Mouse (Mus musculus): Measurements from ENCODE around the gene Ccl12. TPM values are rescaled to one million over a fixed set of nuclear protein-coding genes. Genes with fewer than 3 reads are reported as not detected.

The Ccl12 gene
- not detected for total RNA-seq (2021)

DNA sequence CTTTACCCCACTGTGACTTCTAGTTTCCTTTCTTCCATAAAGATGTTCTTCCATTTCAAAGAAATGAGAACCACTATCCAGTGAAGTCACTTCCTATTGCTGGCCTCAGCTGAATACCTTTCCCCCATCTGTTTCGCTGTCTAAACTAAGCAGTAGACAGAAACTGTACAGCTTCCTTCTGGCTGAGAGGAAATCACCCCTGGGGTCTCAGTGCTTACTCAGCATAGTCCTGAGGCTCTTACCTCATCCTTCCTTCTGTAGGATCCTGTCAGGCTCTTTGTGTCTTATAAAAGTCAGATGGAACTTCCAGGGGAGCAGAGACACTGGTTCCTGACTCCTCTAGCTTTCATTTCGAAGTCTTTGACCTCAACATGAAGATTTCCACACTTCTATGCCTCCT is at the start of gene Ccl12:
Ccl12 (plus strand) TSS at position 317 of the 400 bp plus-strand sequence.
- no peak for DNase-seq (ENCODE audit: low spot score in 2 of 2)
- intact Hi-C loops (cut with DNase I): no loop called here

GRCm38 (mm10) chr11:82053849-82054248 is 47.8 kb upstream of the Ccl12 start:
- intact Hi-C loops (cut with DNase I): no loop called here
- DNase-seq (ENCODE audit: low spot score in 2 of 2): no peak

DNA sequence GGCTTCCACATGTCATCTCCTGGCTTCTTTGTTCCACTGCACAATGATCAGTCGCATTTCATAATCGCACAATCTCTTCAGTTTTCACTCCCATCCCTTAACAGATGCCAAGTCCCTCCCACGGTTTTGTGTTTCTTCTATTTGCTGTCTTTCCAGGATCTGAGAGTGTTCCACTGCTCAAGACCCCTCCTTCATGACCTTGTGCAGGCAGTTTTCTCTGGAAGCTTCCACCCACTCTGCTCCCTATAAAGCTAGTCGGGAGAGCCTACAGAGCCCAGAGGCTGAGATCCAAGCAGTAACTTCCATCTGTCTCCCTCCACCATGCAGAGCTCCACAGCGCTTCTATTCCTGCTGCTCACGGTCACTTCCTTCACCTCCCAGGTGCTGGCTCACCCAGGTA is 44.0 kb upstream of the Ccl12 start, which contains the start of gene Ccl11:
Ccl11 (plus strand) TSS at position 178 of the 400 bp plus-strand sequence.
- peak; percentile 24 to 67 for DNase-seq (ENCODE audit: low spot score in 2 of 2)
- intact Hi-C loops (cut with DNase I): no loop called here

DNA sequence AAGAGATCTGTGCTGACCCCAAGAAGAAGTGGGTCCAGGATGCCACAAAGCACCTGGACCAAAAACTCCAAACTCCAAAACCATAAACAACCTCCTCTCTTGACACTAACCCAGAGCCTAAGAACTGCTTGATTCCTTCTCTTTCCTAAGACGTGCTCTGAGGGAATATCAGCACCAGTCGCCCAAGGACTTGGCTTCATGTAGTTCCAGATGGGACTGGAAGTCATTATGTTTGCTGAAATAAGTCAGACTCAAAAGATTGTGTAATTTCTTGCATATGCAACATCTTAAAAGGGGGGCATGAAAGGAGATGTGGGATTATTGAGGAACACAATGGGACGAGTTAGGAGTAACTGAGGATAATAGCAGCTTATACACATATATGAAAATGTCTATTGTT is 39.4 kb upstream of the Ccl12 start:
- intact Hi-C loops (cut with DNase I): no loop called here
- no peak for DNase-seq (ENCODE audit: low spot score in 2 of 2)

GRCm38 (mm10) chr11:82063454-82063853 is 38.2 kb upstream of the Ccl12 start:
- intact Hi-C loops (cut with DNase I): no loop called here
- no peak for DNase-seq (ENCODE audit: low spot score in 2 of 2)

- intact Hi-C loops (cut with DNase I): loop anchor here (5.0 kb wide), 1 partner anchor 65 kb away; no protein-coding TSS in a partner anchor
- no peak for DNase-seq (ENCODE audit: low spot score in 2 of 2)
These were observed 34.6 kb upstream of the Ccl12 start for GRCm38 (mm10) chr11:82066953-82067571.

DNA sequence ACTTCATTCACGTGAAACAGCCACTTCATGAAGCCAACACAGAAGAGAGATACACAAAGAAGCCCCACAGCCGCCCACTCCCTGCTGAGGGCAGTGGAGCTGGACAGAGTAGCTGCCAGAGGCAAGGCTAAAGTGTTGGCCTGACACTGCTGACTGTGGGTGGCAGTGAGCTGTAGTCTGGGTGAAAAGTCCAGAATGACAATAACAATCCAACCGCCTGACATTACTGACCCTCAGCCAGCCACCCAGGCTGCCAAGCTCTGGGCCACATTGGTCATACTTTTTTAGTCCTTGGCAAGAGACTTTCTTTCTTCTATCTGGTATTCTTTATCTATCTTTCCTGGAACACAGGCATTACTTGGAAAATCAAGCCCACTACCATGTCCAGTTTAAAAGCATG is 30.6 kb upstream of the Ccl12 start:
- no peak for DNase-seq (ENCODE audit: low spot score in 2 of 2)
- intact Hi-C loops (cut with DNase I): no loop called here

GRCm38 (mm10) chr11:82072374-82072773 is 29.3 kb upstream of the Ccl12 start:
- intact Hi-C loops (cut with DNase I): no loop called here
- no peak for DNase-seq (ENCODE audit: low spot score in 2 of 2)

- no peak for DNase-seq (ENCODE audit: low spot score in 2 of 2)
- intact Hi-C loops (cut with DNase I): no loop called here
These were observed 28.7 kb upstream of the Ccl12 start for GRCm38 (mm10) chr11:82072984-82073383.

- no peak for DNase-seq (ENCODE audit: low spot score in 2 of 2)
- intact Hi-C loops (cut with DNase I): no loop called here
These were observed 28.0 kb upstream of the Ccl12 start for GRCm38 (mm10) chr11:82073686-82074085.

- intact Hi-C loops (cut with DNase I): no loop called here
- DNase-seq (ENCODE audit: low spot score in 2 of 2): no peak
These were observed 24.6 kb upstream of the Ccl12 start for GRCm38 (mm10) chr11:82077031-82077430.

GRCm38 (mm10) chr11:82078136-82078730 is 23.4 kb upstream of the Ccl12 start:
- DNase-seq (ENCODE audit: low spot score in 2 of 2): no peak
- intact Hi-C loops (cut with DNase I): no loop called here

DNA sequence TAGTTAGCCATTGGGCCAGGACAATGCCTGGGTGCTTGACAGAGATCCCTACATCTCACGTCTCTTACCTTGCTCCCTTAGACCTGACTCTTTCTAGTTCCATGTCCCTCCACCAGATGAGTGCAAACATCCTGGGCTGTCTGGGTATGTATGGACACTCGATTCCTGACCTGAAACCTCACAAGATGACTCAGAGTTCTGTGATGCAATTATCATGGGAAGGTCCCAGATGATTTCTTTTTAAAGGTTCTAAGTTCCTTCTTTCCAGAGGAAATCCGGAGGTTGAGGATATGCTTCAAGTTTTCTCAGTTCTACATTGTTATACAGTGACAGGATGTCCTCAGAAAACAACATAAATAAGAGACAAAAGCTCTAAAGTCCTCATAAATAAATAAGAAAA is 20.8 kb upstream of the Ccl12 start:
- intact Hi-C loops (cut with DNase I): no loop called here
- DNase-seq (ENCODE audit: low spot score in 2 of 2): no peak

GRCm38 (mm10) chr11:82084360-82084759 is 17.3 kb upstream of the Ccl12 start:
- intact Hi-C loops (cut with DNase I): no loop called here
- DNase-seq (ENCODE audit: low spot score in 2 of 2): no peak

DNA sequence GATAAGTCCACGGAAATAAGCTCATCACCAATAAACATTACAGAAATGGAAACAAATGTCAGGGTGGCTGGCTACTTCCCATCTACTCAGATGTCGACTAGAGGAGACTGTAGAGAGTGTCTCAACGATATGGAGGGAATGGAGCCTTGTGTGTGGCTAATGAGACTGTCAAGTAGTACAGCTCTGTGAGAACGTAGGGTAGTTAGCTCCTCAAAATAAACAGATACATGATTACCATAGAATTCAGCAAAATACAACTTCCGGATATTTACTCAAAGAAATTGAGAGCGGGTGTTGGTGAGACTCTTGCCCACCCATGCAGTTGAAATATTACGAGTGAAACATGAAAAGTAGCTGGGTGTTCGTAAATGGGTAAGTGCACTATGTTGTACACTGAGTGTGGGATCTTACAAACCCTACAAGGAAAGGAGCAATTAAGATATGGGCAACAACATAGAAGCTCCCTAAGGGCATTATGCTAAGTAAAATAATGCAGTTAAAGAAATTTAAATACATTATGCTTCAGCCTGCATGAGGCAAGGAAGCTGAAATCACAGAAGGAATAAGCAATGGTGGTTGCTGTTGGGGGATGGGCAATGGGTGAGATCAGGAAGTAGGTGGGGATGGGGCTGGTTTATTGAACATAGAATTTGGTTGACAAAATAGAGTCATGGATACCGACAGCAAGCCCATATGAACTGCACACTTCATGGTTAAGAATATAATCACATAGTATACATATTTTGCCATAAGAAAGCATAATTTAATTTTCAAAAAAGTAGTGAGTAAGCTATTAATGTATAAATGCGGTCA is 1.9 kb upstream of the Ccl12 start:
- no peak for DNase-seq (ENCODE audit: low spot score in 2 of 2)
- intact Hi-C loops (cut with DNase I): no loop called here

DNA sequence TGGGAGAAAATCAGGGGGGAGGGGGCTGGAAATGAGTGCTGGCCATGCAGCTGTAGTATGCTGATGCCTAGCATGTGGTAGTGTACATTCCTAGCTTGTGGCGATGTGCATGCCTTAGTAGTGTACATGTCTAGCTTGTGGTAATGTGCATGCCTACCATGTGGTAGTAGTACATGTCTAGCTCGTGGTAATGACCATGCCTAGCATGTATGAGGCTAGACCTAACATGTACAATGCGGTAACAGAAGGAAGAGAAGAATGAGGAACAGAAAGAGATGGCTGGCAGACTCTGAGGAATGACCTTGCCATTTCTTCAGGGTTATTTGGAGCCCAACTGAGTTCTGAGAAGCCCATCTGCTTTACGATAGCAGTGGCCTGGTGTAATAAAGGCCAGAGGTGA is 558 bp upstream of the Ccl12 start:
- intact Hi-C loops (cut with DNase I): no loop called here
- DNase-seq (ENCODE audit: low spot score in 2 of 2): no peak

DNA sequence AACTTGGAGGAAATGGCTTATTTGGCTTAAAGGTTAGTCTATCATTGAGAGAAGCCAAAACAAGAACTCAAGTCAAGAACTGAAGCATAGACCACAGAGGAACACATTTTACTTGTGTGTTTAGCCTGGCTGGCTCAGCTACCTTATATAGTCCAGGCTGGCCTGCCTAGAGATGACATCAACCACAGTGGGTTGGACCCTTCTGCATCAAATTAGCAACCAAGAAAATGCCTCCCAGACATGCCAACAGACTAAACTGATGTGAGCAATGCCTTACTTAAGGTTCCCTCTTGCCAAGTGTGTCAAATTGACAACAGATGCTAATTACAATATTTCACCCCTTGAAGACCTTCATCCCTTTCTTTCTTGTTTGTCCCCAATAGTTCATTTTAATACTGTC is 8.0 kb downstream of the Ccl12 start:
- intact Hi-C loops (cut with DNase I): no loop called here

GRCm38 (mm10) chr11:82110372-82111248 is 9.0 kb downstream of the Ccl12 start:
- intact Hi-C loops (cut with DNase I): no loop called here
- no peak for DNase-seq (ENCODE audit: low spot score in 2 of 2)

More for the DNA sequence above, 8.0 kb downstream of the Ccl12 start:
- DNase-seq (ENCODE audit: low spot score in 2 of 2): no peak

DNA sequence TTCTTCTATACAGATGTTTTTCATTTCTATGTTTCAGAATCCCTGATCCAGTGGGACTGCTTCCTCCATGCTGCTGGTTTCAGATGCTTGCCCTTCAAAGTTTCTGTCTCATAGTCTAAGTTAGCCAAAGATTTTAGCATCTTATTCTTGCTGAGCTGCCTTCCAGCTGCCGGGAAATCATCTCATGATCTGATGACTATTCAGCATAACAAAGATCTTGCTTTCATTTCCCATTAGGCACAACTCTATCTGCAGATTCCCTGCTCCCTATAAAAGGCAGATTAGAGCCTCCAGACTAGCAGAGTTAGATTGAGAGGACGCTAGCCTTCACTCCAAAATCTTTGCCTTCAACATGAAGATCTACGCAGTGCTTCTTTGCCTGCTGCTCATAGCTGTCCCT is 13.2 kb downstream of the Ccl12 start, which contains the start of gene Ccl8:
Ccl8 (plus strand) TSS at position 301 of the 400 bp plus-strand sequence.
- no peak for DNase-seq (ENCODE audit: low spot score in 2 of 2)
- intact Hi-C loops (cut with DNase I): no loop called here

DNA sequence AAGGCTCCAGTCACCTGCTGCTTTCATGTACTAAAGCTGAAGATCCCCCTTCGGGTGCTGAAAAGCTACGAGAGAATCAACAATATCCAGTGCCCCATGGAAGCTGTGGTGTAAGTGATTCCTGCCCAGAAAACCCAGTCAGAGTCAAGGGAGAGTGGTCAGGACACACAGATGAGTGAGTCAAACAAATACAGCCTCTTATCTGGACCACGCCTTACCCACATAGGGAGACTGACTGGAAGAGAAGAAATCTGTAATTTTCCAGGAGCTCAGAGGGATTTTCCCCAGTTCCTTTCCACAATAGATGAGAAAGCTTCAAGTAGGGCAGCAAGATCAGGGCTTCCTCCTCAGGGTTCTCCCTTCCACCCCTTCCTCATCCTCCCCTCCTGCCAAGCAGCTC is 14.4 kb downstream of the Ccl12 start:
- no peak for DNase-seq (ENCODE audit: low spot score in 2 of 2)
- intact Hi-C loops (cut with DNase I): no loop called here

Measured in left cerebral cortex, postnatal 25 days (tissue).